Mouse (Mus musculus) kidney, embryonic 14.5 days (tissue): Measurements from ENCODE around the gene Six5. TPM values are rescaled to one million over a fixed set of nuclear protein-coding genes. Genes with fewer than 3 reads are reported as not detected.

Experiments
- ATAC-seq: fragments of 200-750 bp; cut with Nextera tagmentation; 2 replicates; pipeline ENCODE4 v1.8.0; 2017; ENCODE audit warnings: moderate number of reproducible peaks, mild to moderate bottlenecking, moderate TSS enrichment, moderate library complexity; ENCODE audit not compliant: low FRiP score, low TSS enrichment
- H3K27ac ChIP-seq: fragments of 300-500 bp; sonication (generic); 2 replicates; pipeline ENCODE4 v1.5.1; 2014; ENCODE audit warnings: low read depth, mild to moderate bottlenecking, low read length, moderate library complexity, mixed read lengths
- H3K27me3 ChIP-seq: fragments of 300-500 bp; sonication (generic); 2 replicates; pipeline ENCODE4 v1.6.1; 2014; ENCODE audit warnings: mild to moderate bottlenecking, low read length; ENCODE audit not compliant: control insufficient read depth, insufficient read depth
- H3K36me3 ChIP-seq: fragments of 300-500 bp; sonication (generic); 2 replicates; pipeline ENCODE4 v1.6.1; 2014; ENCODE audit warnings: low read length, mixed read lengths; ENCODE audit not compliant: control insufficient read depth, insufficient read depth
- H3K4me1 ChIP-seq: fragments of 300-500 bp; sonication (generic); 2 replicates; pipeline ENCODE4 v1.6.1; 2014; ENCODE audit warnings: low read length, mixed read lengths; ENCODE audit not compliant: control insufficient read depth, insufficient read depth
- H3K4me2 ChIP-seq: fragments of 300-500 bp; sonication (generic); replicated peaks from 2 replicates; pipeline ENCODE4 v1.6.1; 2014; ENCODE audit warnings: low read depth, mild to moderate bottlenecking, low read length
- H3K4me3 ChIP-seq: fragments of 300-500 bp; sonication (generic); 2 replicates; pipeline ENCODE4 v1.5.1; 2014; ENCODE audit warnings: mild to moderate bottlenecking, low read length
- H3K9ac ChIP-seq: fragments of 300-500 bp; sonication (generic); 2 replicates; pipeline ENCODE4 v1.6.1; 2014; ENCODE audit warnings: low read depth, mild to moderate bottlenecking, low read length, moderate library complexity
- H3K9me3 ChIP-seq: fragments of 300-500 bp; sonication (generic); 2 replicates; pipeline ENCODE4 v1.6.1; 2016; ENCODE audit warnings: low read length; ENCODE audit not compliant: control insufficient read depth
- WGBS: fragments of 180-500 bp; shearing (Covaris S2); extraction: QIAGEN DNeasy Blood & Tissue Kit; methylation state at CpG from one replicate; pipeline ENCODE4 v1.1.7; 2014; 5-methylcytosine and 5-hydroxymethylcytosine counted together
- microRNA-seq: library from miRNA; unstranded; fragments of <30 nt; microRNA quantifications from one replicate; pipeline ENCODE4, GENCODE M21; 2016
- polyA plus RNA-seq: library from polyadenylated mRNA; unstranded; fragments of >200 nt; fragmentation: Nextera tagmentation; extraction: Ambion mirVana; gene quantifications from 2 replicates; pipeline ENCODE4 v1.2.1, GENCODE M21; 2014

Six5 gene
- polyA plus RNA-seq, 1 experiment from 2014 or later, result 13.3 TPM

GRCm38 (mm10) chr7:19136673-19137334 is 42.4 kb downstream of the Six5 start:
- no peak overlapping the region for H3K4me2 ChIP-seq
- H3K27ac ChIP-seq, result no peak overlapping the region
- H3K4me3 ChIP-seq, result no peak overlapping the region
- no peaks in the 10 kb centered on the region for H3K27me3 ChIP-seq
- no peaks in the 10 kb centered on the region for H3K9me3 ChIP-seq
- 0 out of 2 replicates have a peak, but pooled peaks have one; percentile 24 for ATAC-seq
- no peaks in the 10 kb centered on the region for H3K4me1 ChIP-seq
- no peak overlapping the region for H3K9ac ChIP-seq
- H3K36me3 ChIP-seq, result peaks cover 60% of the 10 kb centered on the region
- WGBS, result 92% methylated on average over 38 of the region's 38 CpGs

- Histone ChIP-seq H3K27ac (no peak overlapping the region), H3K4me2 (no peak overlapping the region), H3K4me1 (no peaks in the 10 kb centered on the region), H3K9ac (no peak overlapping the region), H3K4me3 (no peak overlapping the region), H3K9me3 (no peaks in the 10 kb centered on the region), H3K36me3 (peaks cover 60% of the 10 kb centered on the region), H3K27me3 (no peaks in the 10 kb centered on the region)
- ATAC-seq, result no peak
- WGBS, result 51% methylated on average over 5 of the region's 5 CpGs
Observed at GRCm38 (mm10) chr7:19137380-19137779, 43.0 kb downstream of the Six5 start.

GRCm38 (mm10) chr7:19146793-19147192 is 52.4 kb downstream of the Six5 start:
- Histone ChIP-seq H3K36me3 (peaks cover 6% of the 10 kb centered on the region; the same call in 1 of the 2 replicates), H3K9me3 (no peaks in the 10 kb centered on the region), H3K9ac (no peak overlapping the region), H3K4me3 (no peak overlapping the region), H3K27me3 (no peaks in the 10 kb centered on the region), H3K4me1 (peaks cover 15% of the 10 kb centered on the region), H3K27ac (no peak overlapping the region), H3K4me2 (no peak overlapping the region)
- WGBS, result 86% methylated on average over 10 of the region's 10 CpGs
- no peak for ATAC-seq

DNA sequence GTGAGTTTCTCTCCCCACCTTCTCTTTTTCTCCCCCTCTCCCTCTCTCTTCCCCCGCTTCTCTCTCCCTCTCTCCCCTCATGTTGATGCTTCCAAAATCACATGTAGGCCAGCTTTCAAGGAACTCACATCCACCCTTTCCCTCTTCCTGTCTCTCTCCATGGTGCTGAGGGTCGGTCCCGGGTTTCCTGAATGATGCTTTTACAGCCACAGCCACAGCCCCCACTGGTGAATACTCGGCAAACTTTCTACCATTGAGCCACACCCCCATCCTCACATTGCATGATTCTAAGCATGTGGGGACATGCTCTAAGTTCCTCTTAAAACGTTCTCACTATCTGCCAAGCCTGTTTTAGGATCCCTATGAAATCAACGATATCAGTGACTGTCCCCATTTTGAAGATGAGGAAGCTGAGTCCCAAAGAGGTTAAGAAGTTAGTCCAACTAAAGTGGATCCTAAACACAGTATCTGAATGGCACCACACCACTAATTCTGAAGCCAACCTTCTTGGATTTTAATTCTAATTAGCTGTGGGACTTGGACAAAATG is 53.2 kb downstream of the Six5 start:
- 42% methylated on average over 6 of the region's 6 CpGs for WGBS
- no peak for ATAC-seq
- no peak overlapping the region for H3K9ac ChIP-seq
- peak overlapping the region; percentile 87 for H3K4me2 ChIP-seq
- no peaks in the 10 kb centered on the region for H3K9me3 ChIP-seq
- no peaks in the 10 kb centered on the region for H3K27me3 ChIP-seq
- no peak overlapping the region for H3K4me3 ChIP-seq
- H3K4me1 ChIP-seq, result peaks cover 15% of the 10 kb centered on the region
- H3K27ac ChIP-seq, result no peak overlapping the region
- peaks cover 13% of the 10 kb centered on the region; the same call in 1 of the 2 replicates for H3K36me3 ChIP-seq

Small RNAs within 50 kb of the gene (microRNA-seq; reads per million reads assigned to microRNA genes)
- gene Mir3100, result not detected

Other genes with a start within 250 kb of the Six5 start
- 0.77 and 1.1 TPM in 2 replicates for gene Pglyrp1, start 223.3 kb upstream of the Six5 start, polyA plus RNA-seq
- gene Ccdc61, start 184.2 kb upstream of the Six5 start, polyA plus RNA-seq, result 21.0 and 21.4 TPM in 2 replicates
- 0.96 and 1.1 TPM in 2 replicates for gene Nova2, start 168.7 kb upstream of the Six5 start, polyA plus RNA-seq
- gene Nanos2, start 107.2 kb upstream of the Six5 start, polyA plus RNA-seq, result not detected in 2 replicates
- gene Mypop, start 103.3 kb upstream of the Six5 start, polyA plus RNA-seq, result 3.9 and 4.9 TPM in 2 replicates
- gene Irf2bp1, start 90.5 kb upstream of the Six5 start, polyA plus RNA-seq, result 28.6 and 30.3 TPM in 2 replicates
- not detected in 2 replicates for gene Foxa3, start 71.1 kb upstream of the Six5 start, polyA plus RNA-seq
- 26.7 and 39.4 TPM in 2 replicates for gene Sympk, start 70.2 kb upstream of the Six5 start, polyA plus RNA-seq
- not detected in 2 replicates for gene Rsph6a, start 39.9 kb upstream of the Six5 start, polyA plus RNA-seq
- gene Dmwd, start 18.4 kb upstream of the Six5 start, polyA plus RNA-seq, result 20.5 and 23.2 TPM in 2 replicates
- gene Dmpk, start 10.7 kb upstream of the Six5 start, polyA plus RNA-seq, result 12.1 and 14.9 TPM in 2 replicates
- gene Gm4969, start 23.8 kb downstream of the Six5 start, polyA plus RNA-seq, result 2.3 and 4.5 TPM in 2 replicates
- 5.7 and 10.0 TPM in 2 replicates for gene Fbxo46, start 25.3 kb downstream of the Six5 start, polyA plus RNA-seq
- 8.9 and 12.8 TPM in 2 replicates for gene Qpctl, start 54.7 kb downstream of the Six5 start, polyA plus RNA-seq
- 155 and 205 TPM in 2 replicates for gene Snrpd2, start 55.1 kb downstream of the Six5 start, polyA plus RNA-seq
- gene Gipr, start 71.5 kb downstream of the Six5 start, polyA plus RNA-seq, result 0.31 and 0.45 TPM in 2 replicates
- gene Eml2, start 81.8 kb downstream of the Six5 start, polyA plus RNA-seq, result 2.8 and 5.7 TPM in 2 replicates
- gene Gpr4, start 117.9 kb downstream of the Six5 start, polyA plus RNA-seq, result 2.4 and 3.4 TPM in 2 replicates
- gene Opa3, start 133.7 kb downstream of the Six5 start, polyA plus RNA-seq, result 33.3 and 44.6 TPM in 2 replicates
- 54.2 and 56.5 TPM in 2 replicates for gene Vasp, start 177.2 kb downstream of the Six5 start, polyA plus RNA-seq
- gene Ppm1n, start 185.5 kb downstream of the Six5 start, polyA plus RNA-seq, result not detected in 2 replicates
- gene Rtn2, start 188.0 kb downstream of the Six5 start, polyA plus RNA-seq, result 5.4 and 5.7 TPM in 2 replicates
- 0.14 and 0.20 TPM in 2 replicates for gene Fosb, start 215.5 kb downstream of the Six5 start, polyA plus RNA-seq